Mouse (Mus musculus): ENCODE results near the gene Pdk4. TPM values are rescaled to one million over a fixed set of nuclear protein-coding genes. Genes with fewer than 3 reads are reported as not detected.

Pdk4 gene
- polyA plus RNA-seq (2017; shearing (Covaris generic)), result not detected

DNA sequence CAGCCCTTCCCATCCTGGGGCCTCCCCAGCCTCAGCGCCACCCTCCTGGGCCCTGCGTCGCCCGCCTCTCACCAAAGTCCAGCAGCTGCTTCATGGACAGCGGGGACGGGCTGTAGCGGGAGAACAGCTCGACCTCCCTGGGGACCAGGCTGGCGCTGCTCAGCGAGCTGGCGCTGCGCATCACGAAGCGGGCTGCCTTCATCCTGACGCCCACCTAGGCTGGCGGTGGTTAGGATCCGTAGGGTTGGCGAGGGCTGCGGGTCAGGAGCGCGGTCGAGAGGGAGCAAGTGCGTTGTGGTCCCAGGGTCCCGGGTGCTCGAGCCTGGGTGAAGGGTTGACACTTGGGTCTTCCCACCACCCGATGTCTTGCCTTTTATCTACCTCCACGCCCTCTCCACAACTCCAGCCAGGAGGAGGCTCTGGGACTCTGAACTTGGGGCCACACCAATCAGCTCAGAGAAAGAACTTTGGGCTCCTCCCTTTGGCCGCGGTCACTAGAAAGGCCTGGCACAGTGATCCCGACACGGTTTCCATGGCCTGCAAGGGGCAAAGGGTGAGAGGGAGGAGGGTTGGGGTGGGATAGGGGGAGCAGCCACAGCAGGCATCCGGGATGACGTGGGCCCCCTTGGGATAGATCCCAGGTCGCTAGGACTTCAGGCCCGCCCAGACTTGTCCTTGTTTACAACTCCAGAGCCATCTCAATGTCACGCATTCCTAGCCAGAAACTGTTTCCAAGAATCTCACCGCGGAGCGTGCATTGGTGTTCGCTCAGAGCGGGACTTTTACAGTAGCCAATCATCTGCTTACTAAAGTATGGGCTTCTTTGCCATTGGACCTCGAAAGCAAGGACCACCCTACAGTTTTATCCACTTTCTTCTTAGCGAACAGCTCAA lies at the start of gene Pdk4:
Gene Pdk4 (minus strand): TSS at position 349 of the 893 bp plus-strand sequence.
- no peak for ATAC-seq

GRCm38 (mm10) chr6:5537855-5538365 lies 41.8 kb upstream of the Pdk4 start:
- ATAC-seq, result no peak

- ATAC-seq, result no peak
Observed at GRCm38 (mm10) chr6:5535754-5536153, 39.6 kb upstream of the Pdk4 start.

- no peak for ATAC-seq
Observed at GRCm38 (mm10) chr6:5517091-5517490, 21.0 kb upstream of the Pdk4 start.

- ATAC-seq, result no peak
Observed at GRCm38 (mm10) chr6:5509757-5510156, 13.6 kb upstream of the Pdk4 start.

- ATAC-seq, result no peak
Observed at GRCm38 (mm10) chr6:5509303-5509702, 13.2 kb upstream of the Pdk4 start.

DNA sequence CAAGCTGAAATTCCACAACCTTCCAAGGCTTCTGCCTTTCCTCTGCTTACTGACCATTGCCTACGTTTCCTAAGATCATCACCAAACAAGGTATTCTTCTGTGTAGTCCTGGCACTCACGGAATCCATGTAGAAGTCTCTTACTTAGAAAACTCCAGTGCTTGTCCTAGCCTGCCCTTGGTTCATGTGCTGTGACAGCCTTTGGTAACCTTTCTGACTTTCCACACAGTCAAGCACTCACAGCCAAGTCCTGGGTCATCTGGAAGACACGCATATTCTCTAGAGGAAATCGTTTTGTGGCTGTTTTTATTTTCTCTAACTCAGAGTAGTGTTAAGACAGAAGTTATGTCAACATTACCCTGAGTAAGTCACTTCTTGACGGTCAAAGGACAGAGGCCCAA lies 11.7 kb upstream of the Pdk4 start:
- ATAC-seq, result no peak

DNA sequence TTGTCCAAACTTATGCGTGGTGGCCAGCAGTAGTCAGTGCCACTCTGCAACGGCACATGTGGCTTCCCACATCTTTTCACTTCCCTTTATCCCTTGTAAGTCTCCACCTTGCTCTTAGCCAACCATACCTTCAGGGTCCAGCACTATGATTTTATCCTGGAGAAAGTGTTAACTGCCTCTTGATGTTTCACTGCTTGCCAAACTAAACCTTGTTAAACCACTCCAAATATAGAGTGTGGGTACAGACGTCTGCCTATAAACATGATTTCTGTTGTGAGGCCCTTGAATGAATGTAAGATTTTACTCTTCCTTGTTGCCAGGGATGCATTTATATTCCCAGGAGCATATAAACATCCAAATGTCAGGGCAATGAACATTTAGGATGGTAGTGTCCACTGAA lies 10.2 kb upstream of the Pdk4 start:
- no peak for ATAC-seq

DNA sequence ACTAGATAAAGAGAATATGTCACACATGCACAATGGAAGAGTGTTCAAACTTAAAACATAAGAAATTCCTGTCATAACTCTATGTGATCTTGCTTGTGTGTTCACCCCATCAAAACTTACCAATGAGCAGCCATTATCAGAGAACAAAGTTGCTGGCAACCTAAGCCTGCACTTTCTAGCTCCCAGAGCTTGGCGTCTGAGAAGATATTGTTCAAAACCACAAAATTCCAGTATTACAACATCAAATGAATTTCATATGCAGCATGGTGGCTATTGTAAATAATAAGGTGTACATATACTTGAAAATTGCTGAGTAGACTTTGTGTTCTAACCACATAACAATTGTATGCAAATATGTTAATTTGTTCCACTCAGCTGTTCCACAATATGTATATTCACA lies 6.7 kb upstream of the Pdk4 start:
- no peak for ATAC-seq

DNA sequence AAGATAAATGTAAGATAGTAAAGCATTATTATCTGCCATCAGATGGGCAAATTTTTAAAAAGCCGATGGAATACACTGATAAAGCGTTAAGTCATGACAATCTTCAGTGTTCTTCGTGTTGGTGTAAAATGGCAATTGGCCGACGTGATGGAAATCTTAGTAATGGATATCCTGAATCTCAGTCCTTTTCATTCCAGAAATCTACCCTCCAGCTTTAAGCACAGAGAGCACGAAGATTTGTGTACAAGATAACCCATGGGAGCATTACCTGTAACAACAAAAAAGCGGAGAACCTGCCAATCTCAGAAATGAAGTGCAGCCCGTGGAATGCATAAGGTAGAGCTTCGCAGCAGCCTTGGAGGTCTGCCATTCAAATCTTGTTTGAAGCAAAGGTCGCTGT lies 5.4 kb upstream of the Pdk4 start:
- no peak for ATAC-seq

DNA sequence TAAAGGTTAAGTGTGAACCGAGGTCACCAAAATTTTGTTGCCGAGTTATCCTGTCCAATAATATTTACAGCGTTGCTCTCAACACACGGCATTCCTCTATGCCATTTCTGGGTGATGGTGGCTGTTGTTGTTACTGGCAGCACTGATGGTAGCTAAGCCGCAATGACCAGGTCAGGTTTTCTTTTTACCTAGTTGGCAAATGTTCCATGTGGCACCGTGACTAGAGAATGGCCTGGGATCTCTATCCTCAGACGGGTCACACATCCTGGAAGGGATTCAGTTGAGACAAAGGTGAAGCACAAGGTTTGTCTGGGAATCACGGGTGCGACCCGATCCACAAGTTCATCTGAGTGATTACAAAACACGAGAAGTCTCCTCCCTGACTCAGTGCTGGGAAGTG lies 2.6 kb upstream of the Pdk4 start:
- ATAC-seq, result no peak

DNA sequence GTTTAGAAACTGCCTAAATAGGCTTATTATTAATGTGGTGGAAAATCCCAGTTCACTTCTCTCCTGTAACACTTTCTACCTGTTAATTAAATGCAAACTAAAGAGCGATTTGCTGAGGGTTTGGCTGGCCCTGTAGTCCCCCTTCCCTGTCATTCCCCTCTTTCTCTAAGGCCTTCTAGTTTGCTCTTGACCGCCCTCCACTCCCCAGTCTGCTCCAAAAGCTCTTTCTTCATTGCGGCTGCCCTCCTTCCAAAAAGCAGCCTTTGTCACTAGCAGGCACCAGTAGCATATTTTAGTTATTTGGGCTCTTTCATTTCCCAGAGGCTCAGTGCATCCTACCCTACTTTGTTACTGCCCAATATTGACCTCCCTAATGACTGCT lies 736 bp upstream of the Pdk4 start:
- ATAC-seq, result no peak

DNA sequence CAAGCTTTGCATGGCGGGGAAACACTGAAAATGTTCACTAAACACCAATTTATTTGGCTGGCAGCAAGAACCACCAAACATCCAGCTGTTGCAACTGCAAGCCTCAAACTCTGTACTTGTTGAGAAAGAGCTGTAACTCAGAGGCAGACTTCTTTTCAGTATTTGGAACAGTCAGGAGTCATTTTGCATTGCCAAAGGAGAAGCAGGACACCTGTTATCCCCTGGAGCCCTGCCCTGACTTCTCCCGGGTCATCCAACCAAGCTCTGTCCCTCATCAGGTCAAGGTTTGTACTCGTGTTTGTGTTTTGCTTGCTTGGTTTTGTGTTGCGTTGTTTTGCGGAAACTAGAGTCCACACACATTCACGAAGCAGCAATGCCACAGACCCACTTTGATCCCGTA lies 11.1 kb downstream of the Pdk4 start:
- no peak for ATAC-seq

- no peak for ATAC-seq
Observed at GRCm38 (mm10) chr6:5482270-5482783, 13.8 kb downstream of the Pdk4 start.

GRCm38 (mm10) chr6:5481066-5481465 lies 15.0 kb downstream of the Pdk4 start:
- ATAC-seq, result no peak

DNA sequence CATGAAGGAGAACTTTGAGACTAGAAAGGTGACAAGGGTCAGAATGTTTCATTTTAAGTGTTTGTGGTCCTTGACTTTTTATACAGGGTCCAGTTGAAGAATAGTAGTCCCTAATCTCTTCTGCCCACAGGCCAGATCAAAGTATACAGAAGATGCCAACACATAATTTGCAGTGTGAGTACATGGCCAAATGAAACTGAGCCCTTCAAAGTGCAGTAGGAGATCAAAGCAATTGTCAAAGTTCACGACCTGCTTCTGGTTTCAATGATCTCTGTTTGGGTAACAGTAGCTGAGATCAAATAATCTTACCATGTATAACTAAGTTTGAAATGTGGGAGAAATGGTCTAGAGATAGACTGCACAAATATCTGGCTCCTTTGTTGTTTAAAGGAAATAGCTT lies 22.1 kb downstream of the Pdk4 start:
- ATAC-seq, result no peak

- no peak for ATAC-seq
Observed at GRCm38 (mm10) chr6:5472692-5473091, 23.4 kb downstream of the Pdk4 start.

DNA sequence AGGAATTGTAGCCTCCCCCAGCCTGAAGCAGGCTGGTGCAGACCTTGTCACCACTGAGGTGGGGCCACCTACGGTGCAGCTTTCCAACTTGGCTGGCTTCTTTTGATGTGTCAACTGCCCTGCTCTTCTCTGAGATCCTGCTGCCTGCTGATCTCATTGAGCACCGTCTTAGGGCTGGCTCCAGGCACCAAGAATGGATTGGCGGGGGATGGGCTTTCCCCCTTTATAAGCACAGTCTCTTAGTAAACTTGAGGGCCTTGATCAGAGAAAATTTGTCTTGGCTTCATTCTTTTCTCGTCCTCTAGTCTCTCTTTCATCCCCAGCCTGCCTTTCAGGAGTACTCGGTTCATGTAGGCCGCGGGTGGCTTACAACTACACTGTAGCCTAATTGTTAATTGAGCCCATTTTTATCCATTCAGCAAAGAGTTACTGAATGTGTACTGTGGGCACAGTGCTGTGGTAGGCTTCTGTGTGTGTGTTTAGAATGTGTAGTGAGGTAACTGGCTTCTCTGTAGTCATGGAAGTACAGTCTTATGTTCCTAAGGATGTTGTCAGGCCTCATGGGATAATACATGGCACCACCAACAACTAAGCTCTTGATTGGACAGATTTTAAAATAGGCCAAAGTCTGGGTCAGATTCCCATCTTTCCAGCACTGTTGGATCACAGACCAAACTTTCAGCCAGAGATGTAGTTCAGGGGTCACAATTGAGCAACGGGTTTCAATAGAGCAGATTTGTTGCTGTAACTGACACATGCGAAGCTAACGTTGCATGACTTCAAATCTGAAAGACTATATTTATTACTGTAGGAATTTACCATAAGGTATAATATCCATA lies 25.4 kb downstream of the Pdk4 start:
- no peak for ATAC-seq

GRCm38 (mm10) chr6:5455836-5456235 lies 40.3 kb downstream of the Pdk4 start:
- no peak for ATAC-seq

DNA sequence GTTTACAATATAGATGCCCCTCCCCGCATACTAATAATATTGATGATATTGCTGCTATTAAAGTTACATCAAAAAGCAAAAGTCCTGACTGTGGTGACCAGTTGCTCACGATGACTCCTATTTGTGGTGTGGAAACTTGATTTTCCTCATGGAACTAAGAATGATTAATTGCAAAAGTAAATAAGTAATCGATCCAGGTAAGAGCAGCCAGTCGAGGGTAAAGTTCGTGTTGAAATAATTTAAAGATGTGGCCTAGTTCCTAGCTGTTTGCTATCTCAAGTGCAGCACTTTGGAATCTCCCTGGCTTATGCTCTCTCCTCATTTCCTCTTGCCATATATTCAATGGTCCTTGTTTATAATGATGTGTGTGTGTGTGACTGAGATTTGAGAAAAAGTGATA lies 46.2 kb downstream of the Pdk4 start:
- ATAC-seq, result no peak

DNA sequence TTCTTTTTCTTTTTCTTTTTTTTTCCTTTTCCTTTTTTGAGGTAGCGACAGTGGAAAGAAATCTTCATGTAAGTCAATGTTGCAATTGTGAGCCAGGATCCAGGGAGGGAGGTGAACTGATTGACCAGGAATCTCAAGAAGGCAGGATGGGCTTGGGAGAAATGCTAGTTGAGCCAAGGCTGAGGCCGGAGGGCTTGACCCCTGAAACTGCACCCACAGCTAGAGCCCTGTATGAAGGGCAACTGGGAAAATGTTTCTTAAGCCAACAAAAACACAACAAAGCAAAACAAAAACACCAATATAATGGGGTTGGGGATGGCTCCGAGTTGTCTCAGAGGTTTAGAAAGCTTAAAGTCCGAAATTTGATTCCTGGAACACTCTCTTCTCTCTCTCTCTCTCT lies 47.7 kb downstream of the Pdk4 start:
- ATAC-seq, result no peak

DNA sequence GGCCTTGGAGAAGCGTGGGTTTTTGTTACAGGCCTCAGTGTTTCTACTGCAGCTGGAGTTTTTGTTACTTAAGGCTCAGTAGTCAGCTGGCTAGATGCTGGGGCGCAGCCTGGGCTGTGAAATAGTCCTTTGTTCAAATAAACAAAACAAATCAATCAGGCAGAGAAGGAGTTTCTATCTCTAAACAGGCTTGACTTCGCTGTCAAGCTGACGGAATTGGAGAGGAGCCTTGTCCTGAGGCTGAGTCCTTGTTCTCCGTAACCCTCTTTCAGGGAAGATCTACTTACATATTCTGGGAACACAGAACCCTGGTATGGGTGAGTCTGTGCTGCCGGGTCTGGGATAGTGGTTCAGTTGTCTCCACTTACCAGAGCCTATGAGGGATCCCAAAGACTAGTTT lies 48.6 kb downstream of the Pdk4 start:
- ATAC-seq, result no peak

- no peak for ATAC-seq
Observed at GRCm38 (mm10) chr6:5447013-5447412, 49.1 kb downstream of the Pdk4 start.

Data from CD4-positive, CD25-positive, alpha-beta regulatory T cell, adult 4 months (primary cell).